Mouse (Mus musculus): ENCODE measurements around the gene Ptprk. TPM values are rescaled to one million over a fixed set of nuclear protein-coding genes. Genes with fewer than 3 reads are reported as not detected.

The Ptprk gene
- polyA plus RNA-seq, 1 experiment from 2014 or later: 27.2 TPM

- Histone ChIP-seq H3K36me3 (ENCODE audit: control insufficient read depth, insufficient read depth, low read length) (no peaks in the 10 kb centered on the region), H3K27ac (ENCODE audit: low read depth, low read length) (no peak overlapping the region), H3K27me3 (ENCODE audit: control insufficient read depth, insufficient read depth, low read length) (no peaks in the 10 kb centered on the region), H3K4me2 (ENCODE audit: low read depth) (no peak overlapping the region), H3K4me3 (ENCODE audit: low read depth, low read length) (no peak overlapping the region), H3K4me1 (ENCODE audit: control insufficient read depth, insufficient read depth, low read length) (peaks cover 2% of the 10 kb centered on the region; the same call in 1 of the 2 replicates), H3K9ac (ENCODE audit: low read length) (no peak overlapping the region), H3K9me3 (ENCODE audit: control insufficient read depth, low read length) (no peaks in the 10 kb centered on the region)
- WGBS: 59% methylated on average over 4 of the region's 4 CpGs
- DNase-seq (ENCODE audit: low spot score) (no peak), ATAC-seq (ENCODE audit: insufficient read depth, low FRiP score, low TSS enrichment) (no peak)
Observed at GRCm38 (mm10) chr10:28185326-28185725, 110.7 kb downstream of the Ptprk start.

DNA sequence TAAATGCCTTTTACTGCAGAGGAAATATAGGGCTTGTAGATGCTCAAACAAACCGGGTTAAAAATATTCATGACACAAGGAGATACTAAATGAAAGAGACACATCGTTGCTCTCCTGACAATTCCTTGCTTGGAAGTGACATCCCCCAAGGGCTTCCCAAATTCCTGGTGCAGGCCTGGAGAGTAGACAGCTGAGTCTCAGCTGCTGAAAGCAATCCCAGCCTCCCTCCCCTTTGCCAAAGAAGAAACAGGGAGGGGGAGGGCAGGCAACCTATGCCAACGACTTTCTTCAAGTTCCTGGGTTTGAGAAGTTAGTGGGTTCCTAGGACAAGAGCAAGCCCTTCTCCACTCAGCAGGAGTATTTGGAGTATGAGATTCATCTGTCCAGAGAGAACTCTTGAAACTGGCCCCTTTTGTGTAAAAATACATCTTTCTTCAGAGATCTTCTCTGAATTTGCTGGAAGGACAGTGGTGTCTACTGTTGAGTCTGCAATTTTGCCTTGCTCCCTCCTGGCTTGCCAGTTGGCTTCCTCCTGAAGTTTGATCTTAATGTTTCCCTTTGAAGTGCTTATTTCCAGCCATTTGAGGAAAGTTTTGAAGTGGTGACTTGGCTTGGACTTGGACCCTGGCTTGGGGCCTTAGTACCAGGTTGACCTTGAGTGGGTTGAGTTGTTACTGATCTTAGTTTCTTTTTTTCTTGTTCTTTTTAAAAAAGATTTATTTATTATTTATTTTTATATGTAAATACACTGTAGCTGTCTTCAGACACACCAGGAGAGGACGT lies 111.6 kb downstream of the Ptprk start:
- H3K4me2 ChIP-seq (ENCODE audit: low read depth): no peak overlapping the region
- H3K27ac ChIP-seq (ENCODE audit: low read depth, low read length): no peak overlapping the region
- H3K9ac ChIP-seq (ENCODE audit: low read length): no peak overlapping the region
- H3K27me3 ChIP-seq (ENCODE audit: control insufficient read depth, insufficient read depth, low read length): no peaks in the 10 kb centered on the region
- no peak overlapping the region for H3K4me3 ChIP-seq (ENCODE audit: low read depth, low read length)
- H3K36me3 ChIP-seq (ENCODE audit: control insufficient read depth, insufficient read depth, low read length): no peaks in the 10 kb centered on the region
- ATAC-seq (ENCODE audit: insufficient read depth, low FRiP score, low TSS enrichment) (no peak), DNase-seq (ENCODE audit: low spot score) (no peak)
- peaks cover 2% of the 10 kb centered on the region; the same call in 1 of the 2 replicates for H3K4me1 ChIP-seq (ENCODE audit: control insufficient read depth, insufficient read depth, low read length)
- H3K9me3 ChIP-seq (ENCODE audit: control insufficient read depth, low read length): no peaks in the 10 kb centered on the region
- 67% methylated on average over 4 of the region's 4 CpGs for WGBS

DNA sequence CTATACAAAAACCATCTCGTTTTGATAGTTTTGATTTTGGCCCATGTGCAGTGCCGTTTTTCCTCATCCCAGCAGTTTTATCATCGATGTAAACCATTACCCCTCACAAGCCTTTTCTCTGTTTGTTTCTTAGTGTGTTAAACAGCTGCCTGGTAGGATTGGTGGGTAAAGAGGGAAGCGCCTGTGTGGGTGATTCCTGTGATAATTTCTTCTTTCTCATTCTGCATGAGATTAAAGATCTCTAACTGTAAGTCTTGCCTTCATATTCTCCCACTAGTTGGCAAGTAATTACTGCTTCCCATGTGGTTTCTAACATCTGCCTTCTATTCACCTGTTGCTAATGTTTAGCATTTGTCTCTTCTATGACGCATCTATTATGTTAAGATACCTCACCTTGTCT lies 116.8 kb downstream of the Ptprk start:
- ATAC-seq (ENCODE audit: insufficient read depth, low FRiP score, low TSS enrichment) (no peak), DNase-seq (ENCODE audit: low spot score) (no peak)
- peaks cover 2% of the 10 kb centered on the region; the same call in 1 of the 2 replicates for H3K4me1 ChIP-seq (ENCODE audit: control insufficient read depth, insufficient read depth, low read length)
- no peaks in the 10 kb centered on the region for H3K36me3 ChIP-seq (ENCODE audit: control insufficient read depth, insufficient read depth, low read length)
- WGBS: 91% methylated on average over 5 of the region's 5 CpGs
- no peak overlapping the region for H3K27ac ChIP-seq (ENCODE audit: low read depth, low read length)
- no peak overlapping the region for H3K4me3 ChIP-seq (ENCODE audit: low read depth, low read length)
- H3K27me3 ChIP-seq (ENCODE audit: control insufficient read depth, insufficient read depth, low read length): no peaks in the 10 kb centered on the region
- H3K4me2 ChIP-seq (ENCODE audit: low read depth): no peak overlapping the region
- no peaks in the 10 kb centered on the region for H3K9me3 ChIP-seq (ENCODE audit: control insufficient read depth, low read length)
- no peak overlapping the region for H3K9ac ChIP-seq (ENCODE audit: low read length)

GRCm38 (mm10) chr10:28193630-28194029 lies 119.0 kb downstream of the Ptprk start:
- ATAC-seq (ENCODE audit: insufficient read depth, low FRiP score, low TSS enrichment): no peak
- Histone ChIP-seq H3K4me2 (ENCODE audit: low read depth) (no peak overlapping the region), H3K27ac (ENCODE audit: low read depth, low read length) (no peak overlapping the region), H3K4me3 (ENCODE audit: low read depth, low read length) (no peak overlapping the region), H3K27me3 (ENCODE audit: control insufficient read depth, insufficient read depth, low read length) (no peaks in the 10 kb centered on the region), H3K4me1 (ENCODE audit: control insufficient read depth, insufficient read depth, low read length) (no peaks in the 10 kb centered on the region), H3K36me3 (ENCODE audit: control insufficient read depth, insufficient read depth, low read length) (no peaks in the 10 kb centered on the region), H3K9ac (ENCODE audit: low read length) (no peak overlapping the region), H3K9me3 (ENCODE audit: control insufficient read depth, low read length) (no peaks in the 10 kb centered on the region)
- no peak for DNase-seq (ENCODE audit: low spot score)
- 92% methylated on average over 5 of the region's 5 CpGs for WGBS

DNA sequence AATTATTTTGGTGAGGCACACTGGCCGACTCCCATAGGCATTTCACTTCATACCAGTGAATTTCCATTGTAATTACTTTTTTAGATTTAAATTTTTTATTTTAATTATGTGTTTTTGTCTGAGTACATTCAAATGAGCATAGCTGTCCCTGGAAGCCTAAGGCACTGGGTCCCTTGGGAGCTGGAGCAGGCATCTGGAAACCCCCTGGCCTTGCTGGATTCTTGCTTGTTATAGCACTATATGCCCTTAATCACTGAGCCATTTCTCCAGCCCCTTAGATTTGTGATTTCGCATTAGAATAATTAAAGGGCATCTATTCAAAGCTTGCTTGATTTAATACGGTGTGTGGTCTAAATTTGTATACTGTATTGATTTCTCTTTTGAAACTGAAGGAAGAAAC lies 126.0 kb downstream of the Ptprk start:
- DNase-seq (ENCODE audit: low spot score): no peak
- Histone ChIP-seq H3K36me3 (ENCODE audit: control insufficient read depth, insufficient read depth, low read length) (no peaks in the 10 kb centered on the region), H3K27me3 (ENCODE audit: control insufficient read depth, insufficient read depth, low read length) (no peaks in the 10 kb centered on the region), H3K9ac (ENCODE audit: low read length) (no peak overlapping the region), H3K27ac (ENCODE audit: low read depth, low read length) (no peak overlapping the region), H3K4me1 (ENCODE audit: control insufficient read depth, insufficient read depth, low read length) (no peaks in the 10 kb centered on the region), H3K4me2 (ENCODE audit: low read depth) (no peak overlapping the region), H3K4me3 (ENCODE audit: low read depth, low read length) (no peak overlapping the region), H3K9me3 (ENCODE audit: control insufficient read depth, low read length) (no peaks in the 10 kb centered on the region)
- 90% methylated on average over 3 of the region's 3 CpGs for WGBS
- no peak for ATAC-seq (ENCODE audit: insufficient read depth, low FRiP score, low TSS enrichment)

DNA sequence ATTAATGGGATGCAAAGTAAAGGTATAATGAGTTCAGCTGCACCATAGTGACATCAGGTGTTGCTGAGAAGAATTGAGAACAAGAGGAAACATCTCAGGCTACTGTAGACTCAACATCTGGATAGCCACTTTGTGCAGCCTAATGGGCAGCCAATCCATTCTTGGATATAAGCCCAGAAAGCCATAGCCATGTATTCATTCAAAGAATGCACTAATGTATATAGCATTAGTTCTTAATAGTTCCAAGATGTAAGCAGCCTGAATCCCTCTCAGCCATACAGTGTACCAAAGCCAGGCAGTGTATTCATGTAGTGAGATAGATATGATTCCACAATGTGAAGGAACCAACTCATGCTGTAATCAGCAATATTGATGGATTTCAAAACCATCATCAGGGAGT lies 134.8 kb downstream of the Ptprk start:
- DNase-seq (ENCODE audit: low spot score) (no peak), ATAC-seq (ENCODE audit: insufficient read depth, low FRiP score, low TSS enrichment) (no peak)
- H3K4me1 ChIP-seq (ENCODE audit: control insufficient read depth, insufficient read depth, low read length): no peaks in the 10 kb centered on the region
- no peaks in the 10 kb centered on the region for H3K27me3 ChIP-seq (ENCODE audit: control insufficient read depth, insufficient read depth, low read length)
- H3K9me3 ChIP-seq (ENCODE audit: control insufficient read depth, low read length): no peaks in the 10 kb centered on the region
- no peak overlapping the region for H3K27ac ChIP-seq (ENCODE audit: low read depth, low read length)
- no peaks in the 10 kb centered on the region for H3K36me3 ChIP-seq (ENCODE audit: control insufficient read depth, insufficient read depth, low read length)
- H3K4me3 ChIP-seq (ENCODE audit: low read depth, low read length): no peak overlapping the region
- no peak overlapping the region for H3K9ac ChIP-seq (ENCODE audit: low read length)
- H3K4me2 ChIP-seq (ENCODE audit: low read depth): no peak overlapping the region

- DNase-seq (ENCODE audit: low spot score) (no peak), ATAC-seq (ENCODE audit: insufficient read depth, low FRiP score, low TSS enrichment) (no peak)
- no peak overlapping the region for H3K9ac ChIP-seq (ENCODE audit: low read length)
- 50% methylated on average over 1 of the region's 1 CpGs for WGBS
- H3K4me1 ChIP-seq (ENCODE audit: control insufficient read depth, insufficient read depth, low read length): no peaks in the 10 kb centered on the region
- H3K36me3 ChIP-seq (ENCODE audit: control insufficient read depth, insufficient read depth, low read length): no peaks in the 10 kb centered on the region
- no peaks in the 10 kb centered on the region for H3K9me3 ChIP-seq (ENCODE audit: control insufficient read depth, low read length)
- no peak overlapping the region for H3K4me3 ChIP-seq (ENCODE audit: low read depth, low read length)
- no peak overlapping the region for H3K27ac ChIP-seq (ENCODE audit: low read depth, low read length)
- no peak overlapping the region for H3K4me2 ChIP-seq (ENCODE audit: low read depth)
- no peaks in the 10 kb centered on the region for H3K27me3 ChIP-seq (ENCODE audit: control insufficient read depth, insufficient read depth, low read length)
Observed at GRCm38 (mm10) chr10:28212083-28212482, 137.5 kb downstream of the Ptprk start.

GRCm38 (mm10) chr10:28215153-28215552 lies 140.5 kb downstream of the Ptprk start:
- Histone ChIP-seq H3K4me1 (ENCODE audit: control insufficient read depth, insufficient read depth, low read length) (no peaks in the 10 kb centered on the region), H3K36me3 (ENCODE audit: control insufficient read depth, insufficient read depth, low read length) (no peaks in the 10 kb centered on the region), H3K9ac (ENCODE audit: low read length) (no peak overlapping the region), H3K27ac (ENCODE audit: low read depth, low read length) (no peak overlapping the region), H3K4me2 (ENCODE audit: low read depth) (no peak overlapping the region), H3K9me3 (ENCODE audit: control insufficient read depth, low read length) (no peaks in the 10 kb centered on the region), H3K27me3 (ENCODE audit: control insufficient read depth, insufficient read depth, low read length) (no peaks in the 10 kb centered on the region), H3K4me3 (ENCODE audit: low read depth, low read length) (no peak overlapping the region)
- 87% methylated on average over 6 of the region's 6 CpGs for WGBS
- ATAC-seq (ENCODE audit: insufficient read depth, low FRiP score, low TSS enrichment) (no peak), DNase-seq (ENCODE audit: low spot score) (no peak)

GRCm38 (mm10) chr10:28223602-28224001 lies 149.0 kb downstream of the Ptprk start:
- no peak overlapping the region for H3K27ac ChIP-seq (ENCODE audit: low read depth, low read length)
- no peaks in the 10 kb centered on the region for H3K36me3 ChIP-seq (ENCODE audit: control insufficient read depth, insufficient read depth, low read length)
- H3K4me1 ChIP-seq (ENCODE audit: control insufficient read depth, insufficient read depth, low read length): 0 out of 2 replicates have a peak, but pooled peaks cover 5% of the 10 kb centered on the region
- H3K9ac ChIP-seq (ENCODE audit: low read length): no peak overlapping the region
- DNase-seq (ENCODE audit: low spot score) (no peak), ATAC-seq (ENCODE audit: insufficient read depth, low FRiP score, low TSS enrichment) (no peak)
- 66% methylated on average over 6 of the region's 6 CpGs for WGBS
- no peaks in the 10 kb centered on the region for H3K9me3 ChIP-seq (ENCODE audit: control insufficient read depth, low read length)
- no peak overlapping the region for H3K4me2 ChIP-seq (ENCODE audit: low read depth)
- H3K4me3 ChIP-seq (ENCODE audit: low read depth, low read length): no peak overlapping the region
- no peaks in the 10 kb centered on the region for H3K27me3 ChIP-seq (ENCODE audit: control insufficient read depth, insufficient read depth, low read length)
